Mouse (Mus musculus) monocyte, adult 5-6 weeks (primary cell): ENCODE results near the gene Olfr177. TPM values are rescaled to one million over a fixed set of nuclear protein-coding genes. Genes with fewer than 3 reads are reported as not detected.

Source experiments
- ATAC-seq: fragments of 153-309, 156-312 bp; replicated peaks from 2 replicates; pipeline ENCODE4 v1.8.0; 2017; ENCODE audit warnings: mild to moderate bottlenecking; ENCODE audit not compliant: low TSS enrichment, insufficient number of reproducible peaks, severe bottlenecking, poor library complexity, low FRiP score
- total RNA-seq: library from RNA; stranded (forward); fragments of 200-1000, 200-491, 200-594 nt; gene quantifications from 3 replicates; pipeline ENCODE4 v1.2.3, GENCODE M21; 2017

The Olfr177 gene
- not detected in 3 replicates for total RNA-seq

- no peak for ATAC-seq
Measured at GRCm38 (mm10) chr16:58874668-58875067, at the start of gene Olfr177. Gene Olfr177 (minus strand): TSS chr16:58874768.

GRCm38 (mm10) chr16:58891963-58892362 lies 17.4 kb upstream of the Olfr177 start, which contains the start of gene Olfr178:
Gene Olfr178 (minus strand): TSS chr16:58892063.
- no peak for ATAC-seq

GRCm38 (mm10) chr16:58884416-58884815 lies 9.8 kb upstream of the Olfr177 start:
- no peak for ATAC-seq

GRCm38 (mm10) chr16:58861479-58861878 lies 13.1 kb downstream of the Olfr177 start:
- ATAC-seq = no peak

GRCm38 (mm10) chr16:58860032-58860737 lies 14.4 kb downstream of the Olfr177 start:
- ATAC-seq = no peak

- ATAC-seq = no peak
Measured at GRCm38 (mm10) chr16:58826732-58827319, 47.7 kb downstream of the Olfr177 start, which contains the start of gene Olfr175-ps1. Gene Olfr175-ps1 (minus strand): TSS chr16:58826782.

Other genes starting within 250 kb of the Olfr177 start
- not detected in 3 replicates for gene E330017A01Rik, start 236.0 kb downstream of the Olfr177 start, total RNA-seq
- 7.1 to 14.9 TPM (median 10.7 TPM) in 3 replicates for gene Cpox, start 204.5 kb downstream of the Olfr177 start, total RNA-seq
- 1.7 TPM in 1 of 3 replicates, not detected in the others for gene Gpr15, start 155.7 kb downstream of the Olfr177 start, total RNA-seq
- gene Cldnd1, start 146.9 kb downstream of the Olfr177 start, total RNA-seq = 14.5 to 60.0 TPM (median 53.1 TPM) in 3 replicates
- not detected in 3 replicates for gene Olfr172, start 111.6 kb downstream of the Olfr177 start, total RNA-seq
- not detected in 3 replicates for gene Olfr173, start 74.5 kb downstream of the Olfr177 start, total RNA-seq
- not detected in 3 replicates for gene Olfr175-ps1, start 48.0 kb downstream of the Olfr177 start, total RNA-seq
- gene Olfr178, start 17.3 kb upstream of the Olfr177 start, total RNA-seq = not detected in 3 replicates
- gene Olfr181, start 54.0 kb upstream of the Olfr177 start, total RNA-seq = not detected in 3 replicates
- gene Olfr180, start 54.6 kb upstream of the Olfr177 start, total RNA-seq = not detected in 3 replicates
- gene Olfr183, start 120.6 kb upstream of the Olfr177 start, total RNA-seq = not detected in 3 replicates
- not detected in 3 replicates for gene Olfr186, start 155.5 kb upstream of the Olfr177 start, total RNA-seq
- gene Olfr187, start 165.0 kb upstream of the Olfr177 start, total RNA-seq = not detected in 3 replicates
- under 0.01 to 0.32 TPM in 2 of 3 replicates, not detected in the other for gene Olfr190, start 203.2 kb upstream of the Olfr177 start, total RNA-seq
- gene Olfr191, start 215.1 kb upstream of the Olfr177 start, total RNA-seq = not detected in 3 replicates
- not detected in 3 replicates for gene Olfr193, start 237.1 kb upstream of the Olfr177 start, total RNA-seq
- not detected in 3 replicates for gene Olfr194, start 246.3 kb upstream of the Olfr177 start, total RNA-seq